Mouse (Mus musculus) MEL (cell line): ENCODE data around the gene Slc4a1. TPM values are rescaled to one million over a fixed set of nuclear protein-coding genes. Genes with fewer than 3 reads are reported as not detected.

Experiments
- DNase-seq: peaks from one replicate; pipeline ENCODE4 v3.0.0; 2011; ENCODE audit warnings: low read depth, low spot score
- H3K27ac ChIP-seq: 2 replicates; pipeline ENCODE4 v1.5.1; 2012; ENCODE audit warnings: low read depth, mild to moderate bottlenecking, control low read depth, low read length, moderate library complexity; ENCODE audit not compliant: control insufficient read depth
- H3K27me3 ChIP-seq, 2 experiments: fragments of 150-350 bp in 1 of 2; sonication (generic) in 1 of 2; 2 replicates each; pipeline ENCODE4 v1.6.1; 2012; ENCODE audit warnings: low read length in 2 of 2, mild to moderate bottlenecking in 2 of 2, improper control_type of control experiment in 1 of 2, moderate library complexity in 1 of 2; ENCODE audit not compliant: insufficient read depth in 2 of 2, control insufficient read depth in 1 of 2
- H3K36me3 ChIP-seq, 2 experiments: 2 replicates each; pipeline ENCODE4 v1.6.1; 2012 to 2014; ENCODE audit warnings: low read length in 2 of 2, improper control_type of control experiment in 1 of 2, inconsistent platforms in 1 of 2, mild to moderate bottlenecking in 1 of 2; ENCODE audit not compliant: insufficient read depth in 2 of 2, control insufficient read depth in 1 of 2
- H3K4me1 ChIP-seq, 2 experiments: fragments of 150-350 bp in 1 of 2; sonication (generic) in 1 of 2; 2 replicates each; pipeline ENCODE4 v1.6.1; 2012; ENCODE audit warnings: low read length in 2 of 2, improper control_type of control experiment in 1 of 2, mild to moderate bottlenecking in 1 of 2; ENCODE audit not compliant: insufficient read depth in 2 of 2, control insufficient read depth in 1 of 2
- H3K4me3 ChIP-seq, 2 experiments: fragments of 150-350 bp in 1 of 2; sonication (generic) in 1 of 2; 2 replicates each; pipeline ENCODE4 v1.5.1; 2012; ENCODE audit warnings: low read depth in 2 of 2, low read length in 2 of 2, mild to moderate bottlenecking in 2 of 2, moderate library complexity in 2 of 2, control low read depth in 1 of 2, improper control_type of control experiment in 1 of 2; ENCODE audit not compliant: control insufficient read depth in 1 of 2, insufficient read depth in 1 of 2
- H3K79me2 ChIP-seq: 2 replicates; pipeline ENCODE4 v1.6.1; 2012; ENCODE audit warnings: mild to moderate bottlenecking, low read length, moderate library complexity; ENCODE audit not compliant: control insufficient read depth, poor library complexity, insufficient read depth
- H3K9ac ChIP-seq: 2 replicates; pipeline ENCODE4 v1.6.1; 2012; ENCODE audit warnings: low read depth, mild to moderate bottlenecking, control low read depth, low read length, moderate library complexity; ENCODE audit not compliant: control insufficient read depth, poor library complexity, severe bottlenecking
- H3K9me3 ChIP-seq: fragments of 150-350 bp; sonication (generic); replicated peaks from 2 replicates; pipeline ENCODE4 v1.6.1; 2012; ENCODE audit warnings: mild to moderate bottlenecking, low read length, improper control_type of control experiment, moderate library complexity; ENCODE audit not compliant: insufficient read depth
- BHLHE40 ChIP-seq: IDR thresholded peaks from 2 replicates; pipeline ENCODE4 v1.6.1; 2012; ENCODE audit warnings: low read depth, mild to moderate bottlenecking, inconsistent platforms, low read length, improper control_type of control experiment, borderline replicate concordance
- CHD1 ChIP-seq: IDR thresholded peaks from 2 replicates; pipeline ENCODE4 v1.6.1; 2012; ENCODE audit warnings: low read depth, mild to moderate bottlenecking, inconsistent platforms, low read length, improper control_type of control experiment
- CHD2 ChIP-seq: IDR thresholded peaks from 2 replicates; pipeline ENCODE4 v1.6.1; 2011; ENCODE audit warnings: low read length, improper control_type of control experiment
- CTCF ChIP-seq, 3 experiments: IDR thresholded peaks in 2 of 3; conservative IDR thresholded peaks in 1 of 3; 2 replicates each; pipeline ENCODE4 v1.5.1; 2011 to 2012; ENCODE audit warnings: low read length in 3 of 3, low read depth in 2 of 3, mild to moderate bottlenecking in 2 of 3, improper control_type of control experiment in 1 of 3, inconsistent platforms in 1 of 3, mixed read lengths in 1 of 3, moderate library complexity in 1 of 3; ENCODE audit not compliant: control insufficient read depth in 1 of 3, insufficient read depth in 1 of 3, poor library complexity in 1 of 3, severe bottlenecking in 1 of 3
- E2F4 ChIP-seq: IDR thresholded peaks from 2 replicates; pipeline ENCODE4 v1.6.1; 2011; ENCODE audit warnings: low read depth, low read length, improper control_type of control experiment, borderline replicate concordance
- ELF1 ChIP-seq: IDR thresholded peaks from 2 replicates; pipeline ENCODE4 v1.6.1; 2014; ENCODE audit warnings: low read depth, mild to moderate bottlenecking, inconsistent platforms, low read length, improper control_type of control experiment, moderate library complexity
- GABPA ChIP-seq: IDR thresholded peaks from 2 replicates; pipeline ENCODE4 v1.6.1; 2012; ENCODE audit warnings: low read depth, mild to moderate bottlenecking, inconsistent platforms, low read length, improper control_type of control experiment, moderate library complexity
- GATA1 ChIP-seq: IDR thresholded peaks from 2 replicates; pipeline ENCODE4 v1.6.1; 2011; ENCODE audit warnings: low read depth, low read length, improper control_type of control experiment
- HCFC1 ChIP-seq: IDR thresholded peaks from 2 replicates; pipeline ENCODE4 v1.6.1; 2012; ENCODE audit warnings: low read depth, mild to moderate bottlenecking, inconsistent platforms, low read length, improper control_type of control experiment, moderate library complexity
- KAT2A ChIP-seq: conservative IDR thresholded peaks from 2 replicates; pipeline ENCODE4 v1.6.1; 2012; ENCODE audit warnings: low read depth, low read length, improper control_type of control experiment, inconsistent platforms
- MAFK ChIP-seq: IDR thresholded peaks from 2 replicates; pipeline ENCODE4 v1.6.1; 2011; ENCODE audit warnings: low read depth, mild to moderate bottlenecking, low read length, improper control_type of control experiment, borderline replicate concordance
- MAX ChIP-seq: IDR thresholded peaks from 2 replicates; pipeline ENCODE4 v1.6.1; 2011; ENCODE audit warnings: low read length, improper control_type of control experiment
- MAZ ChIP-seq: IDR thresholded peaks from 2 replicates; pipeline ENCODE4 v1.6.1; 2012; ENCODE audit warnings: low read depth, mild to moderate bottlenecking, inconsistent platforms, low read length, improper control_type of control experiment
- MEF2A ChIP-seq: IDR thresholded peaks from 2 replicates; pipeline ENCODE4 v1.6.1; 2014; ENCODE audit warnings: low read depth, mild to moderate bottlenecking, inconsistent platforms, low read length, improper control_type of control experiment; ENCODE audit not compliant: poor library complexity, insufficient replicate concordance, severe bottlenecking; ENCODE audit errors: extremely low read depth
- MXI1 ChIP-seq: IDR thresholded peaks from 2 replicates; pipeline ENCODE4 v1.6.1; 2011; ENCODE audit warnings: mild to moderate bottlenecking, low read depth, low read length, improper control_type of control experiment
- MYB ChIP-seq: IDR thresholded peaks from 2 replicates; pipeline ENCODE4 v1.6.1; 2011; ENCODE audit warnings: mild to moderate bottlenecking, low read depth, low read length, improper control_type of control experiment
- MYC ChIP-seq: IDR thresholded peaks from 2 replicates; pipeline ENCODE4 v1.6.1; 2011; ENCODE audit warnings: low read depth, mild to moderate bottlenecking, low read length, improper control_type of control experiment, moderate library complexity
- NELFE ChIP-seq: IDR thresholded peaks from 2 replicates; pipeline ENCODE4 v1.6.1; 2011; ENCODE audit warnings: low read depth, low read length, improper control_type of control experiment
- NRF1 ChIP-seq: IDR thresholded peaks from 2 replicates; pipeline ENCODE4 v1.6.1; 2014; ENCODE audit warnings: low read depth, mild to moderate bottlenecking, inconsistent platforms, low read length, improper control_type of control experiment, moderate library complexity; ENCODE audit not compliant: poor library complexity, insufficient read depth, severe bottlenecking
- POLR2A ChIP-seq, 2 experiments: IDR thresholded peaks; 2 replicates each; pipeline ENCODE4 v1.6.1; 2011 to 2012; ENCODE audit warnings: low read length in 2 of 2, mild to moderate bottlenecking in 2 of 2, control low read depth in 1 of 2, improper control_type of control experiment in 1 of 2, low read depth in 1 of 2, moderate library complexity in 1 of 2; ENCODE audit not compliant: control insufficient read depth in 1 of 2, insufficient read depth in 1 of 2, poor library complexity in 1 of 2
- POLR2AphosphoS2 ChIP-seq: IDR thresholded peaks from 2 replicates; pipeline ENCODE4 v1.6.1; 2011; ENCODE audit warnings: low read length, improper control_type of control experiment
- RAD21 ChIP-seq: IDR thresholded peaks from 2 replicates; pipeline ENCODE4 v1.6.1; 2011; ENCODE audit warnings: mild to moderate bottlenecking, low read depth, low read length, improper control_type of control experiment
- RCOR1 ChIP-seq: IDR thresholded peaks from 2 replicates; pipeline ENCODE4 v1.6.1; 2012; ENCODE audit warnings: low read depth, mild to moderate bottlenecking, inconsistent platforms, low read length, improper control_type of control experiment
- SIN3A ChIP-seq: IDR thresholded peaks from 2 replicates; pipeline ENCODE4 v1.6.1; 2012; ENCODE audit warnings: low read length, improper control_type of control experiment, inconsistent platforms
- SMC3 ChIP-seq: IDR thresholded peaks from 2 replicates; pipeline ENCODE4 v1.6.1; 2011; ENCODE audit warnings: low read depth, low read length, improper control_type of control experiment
- TAL1 ChIP-seq: IDR thresholded peaks from 2 replicates; pipeline ENCODE4 v1.6.1; 2012; ENCODE audit warnings: mild to moderate bottlenecking, inconsistent platforms, low read length, moderate library complexity, mixed read lengths
- TBP ChIP-seq: IDR thresholded peaks from 2 replicates; pipeline ENCODE4 v1.8.0; 2011; ENCODE audit warnings: low read depth, low read length, improper control_type of control experiment
- UBTF ChIP-seq: IDR thresholded peaks from 2 replicates; pipeline ENCODE4 v1.6.1; 2012; ENCODE audit warnings: low read depth, mild to moderate bottlenecking, inconsistent platforms, low read length, improper control_type of control experiment, moderate library complexity, borderline replicate concordance; ENCODE audit not compliant: insufficient read depth
- ZMIZ1 ChIP-seq: IDR thresholded peaks from 2 replicates; pipeline ENCODE4 v1.6.1; 2012; ENCODE audit warnings: low read depth, mild to moderate bottlenecking, inconsistent platforms, low read length, improper control_type of control experiment, moderate library complexity
- polyA plus RNA-seq, 2 experiments: library from polyadenylated mRNA; stranded (reverse) in 1 of 2; unstranded in 1 of 2; fragments of >175 nt in 1 of 2; fragments of >200 nt in 1 of 2; gene quantifications; 2 replicates each; pipeline versions ENCODE4 v1.2.1 to v1.2.4; 2012; ENCODE audit warnings: low replicate concordance in 2 of 2, low read depth in 1 of 2; ENCODE audit not compliant: insufficient read length in 2 of 2, insufficient read depth in 1 of 2, missing spikeins in 1 of 2
- total RNA-seq: library from RNA; depleted of rRNA; stranded (reverse); fragments of 300-350 nt; gene quantifications from 2 replicates; pipeline ENCODE4 v1.2.3, GENCODE M21; 2012

The Slc4a1 gene
- total and polyA plus RNA-seq, 3 experiments: 0.23 to 0.35 TPM; not detected in 1

- TF ChIP-seq POLR2AphosphoS2 (peak; percentile 89), MAFK (no peak), NELFE (peak; percentile 98), UBTF (0 out of 2 replicates have a peak, but pooled peaks have one; percentile 68), TBP (peak; percentile 98), KAT2A (peak; percentile 64; the same call in 1 of the 2 replicates), SIN3A (peak; percentile 100), MYC (peak; percentile 100), POLR2A (IDR thresholded peaks at IDR 0.05; ENCODE audit: control insufficient read depth in 1 of 2, insufficient read depth in 1 of 2, low read depth in 1 of 2, low read length in 2 of 2, poor library complexity in 1 of 2) (peak; percentile 89 to 95), NRF1 (0 out of 2 replicates have a peak, but pooled peaks have one; percentile 42), GATA1 (no peak), ZMIZ1 (peak; percentile 99), TAL1 (no peak), RAD21 (no peak), HCFC1 (peak; percentile 91), MYB (peak; percentile 62), CHD2 (no peak), CHD1 (no peak)
Observed at GRCm38 (mm10) chr11:102408344-102408876, 42.4 kb upstream of the Slc4a1 start (continued).

- DNase-seq: peak; percentile 90
- H3K4me1 ChIP-seq: peaks cover 11 to 22% of the 10 kb centered on the region in 2 experiments
- TF ChIP-seq KAT2A (peak; percentile 51; the same call in 1 of the 2 replicates), SMC3 (no peak), MXI1 (no peak), MEF2A (no peak), MAZ (peak; percentile 13; the same call in 1 of the 2 replicates), SIN3A (no peak), ELF1 (no peak), POLR2AphosphoS2 (no peak; the same call in 1 of the 2 replicates), E2F4 (no peak; the same call in 1 of the 2 replicates), NELFE (no peak; the same call in 1 of the 2 replicates), CTCF (IDR thresholded peaks at IDR 0.05 in 2 of 3, conservative IDR thresholded peaks at IDR 0.05 in 1 of 3; ENCODE audit: control insufficient read depth in 1 of 3, insufficient read depth in 1 of 3, low read depth in 2 of 3, low read length in 3 of 3, poor library complexity in 1 of 3, severe bottlenecking in 1 of 3) (no peak), RAD21 (no peak), MAX (no peak), CHD1 (peak; percentile 98), ZMIZ1 (no peak), RCOR1 (no peak), TAL1 (no peak), BHLHE40 (no peak; the same call in 1 of the 2 replicates), GABPA (no peak), TBP (0 out of 2 replicates have a peak, but pooled peaks have one; percentile 33), POLR2A (IDR thresholded peaks at IDR 0.05; ENCODE audit: control insufficient read depth in 1 of 2, insufficient read depth in 1 of 2, low read depth in 1 of 2, low read length in 2 of 2, poor library complexity in 1 of 2) (peak; percentile 14 to 77; a peak in 2 of 4 replicates)
- TF ChIP-seq, all 39 proteins: peak for 5
- peak within 1 kb of the TSS; percentile 80 to 92 for H3K4me3 ChIP-seq
- H3K9ac ChIP-seq: peak within 1 kb of the TSS; percentile 87
- H3K79me2 ChIP-seq: peaks cover 19% of the 10 kb centered on the region
- peaks cover 0 to 14% of the 10 kb centered on the region in 2 experiments; a peak in 2 of 4 replicates for H3K36me3 ChIP-seq
- H3K27me3 ChIP-seq: no peaks in the 10 kb centered on the region
- H3K9me3 ChIP-seq: no peaks in the 10 kb centered on the region
- peak within 1 kb of the TSS; percentile 97 for H3K27ac ChIP-seq
Observed at GRCm38 (mm10) chr11:102407834-102408215, 41.8 kb upstream of the Slc4a1 start, which contains the start of gene Slc25a39. Gene Slc25a39, minus strand, starts transcription at chr11:102407946.
